Mouse (Mus musculus) hindbrain, embryonic 11.5 days (tissue): ENCODE results near the gene Hnmt. TPM values are rescaled to one million over a fixed set of nuclear protein-coding genes. Genes with fewer than 3 reads are reported as not detected.

Source experiments
- ATAC-seq: fragments of 200-750 bp; cut with Nextera tagmentation; 2 replicates; pipeline ENCODE4 v1.8.0; 2017; ENCODE audit warnings: mild to moderate bottlenecking, moderate TSS enrichment, moderate library complexity; ENCODE audit not compliant: low FRiP score
- DNase-seq: peaks from one replicate; pipeline ENCODE4 v3.0.0-alpha.2; 2015; ENCODE audit warnings: low spot score
- H3K27ac ChIP-seq: fragments of 300-500 bp; sonication (generic); 2 replicates; pipeline ENCODE4 v1.5.1; 2014; ENCODE audit warnings: mild to moderate bottlenecking, low read depth, low read length
- H3K27me3 ChIP-seq: fragments of 300-500 bp; sonication (generic); 2 replicates; pipeline ENCODE4 v1.6.1; 2014; ENCODE audit warnings: mild to moderate bottlenecking, low read length, moderate library complexity, mixed read lengths; ENCODE audit not compliant: control insufficient read depth, insufficient read depth
- H3K36me3 ChIP-seq: fragments of 300-500 bp; sonication (generic); 2 replicates; pipeline ENCODE4 v1.6.1; 2014; ENCODE audit warnings: mild to moderate bottlenecking, low read length, moderate library complexity, mixed read lengths; ENCODE audit not compliant: control insufficient read depth, insufficient read depth
- H3K4me1 ChIP-seq: fragments of 300-500 bp; sonication (generic); replicated peaks from 2 replicates; pipeline ENCODE4 v1.6.1; 2014; ENCODE audit warnings: low read length, mixed read lengths; ENCODE audit not compliant: control insufficient read depth, insufficient read depth
- H3K4me2 ChIP-seq: fragments of 300-500 bp; sonication (generic); replicated peaks from 2 replicates; pipeline ENCODE4 v1.6.1; 2014; ENCODE audit warnings: mild to moderate bottlenecking, low read depth, low read length
- H3K4me3 ChIP-seq: fragments of 300-500 bp; sonication (generic); 2 replicates; pipeline ENCODE4 v1.5.1; 2014; ENCODE audit warnings: low read depth, low read length
- H3K9ac ChIP-seq: fragments of 300-500 bp; sonication (generic); 2 replicates; pipeline ENCODE4 v1.6.1; 2014; ENCODE audit warnings: low read depth, low read length
- H3K9me3 ChIP-seq: fragments of 300-500 bp; sonication (generic); 2 replicates; pipeline ENCODE4 v1.6.1; 2016; ENCODE audit warnings: low read length; ENCODE audit not compliant: control insufficient read depth
- WGBS: fragments of 180-500 bp; shearing (Covaris S2); extraction: QIAGEN DNeasy Blood & Tissue Kit; methylation state at CpG from one replicate; pipeline ENCODE4 v1.1.7; 2014; 5-methylcytosine and 5-hydroxymethylcytosine counted together
- polyA plus RNA-seq: library from polyadenylated mRNA; unstranded; fragments of >200 nt; fragmentation: Nextera tagmentation; extraction: Ambion mirVana; gene quantifications from 2 replicates; pipeline ENCODE4 v1.2.1, GENCODE M21; 2014

Gene Hnmt
- 1.0 and 1.6 TPM in 2 replicates for polyA plus RNA-seq

GRCm38 (mm10) chr2:24049344-24049990 is at the start of gene Hnmt:
Hnmt (minus strand) TSS chr2:24049394.
- H3K27me3 ChIP-seq, result no peaks in the 10 kb centered on the region
- no peak for ATAC-seq
- peak; percentile 8 for DNase-seq
- peak within 1 kb of the TSS; percentile 38 for H3K4me2 ChIP-seq
- 56% methylated on average over 7 of the region's 7 CpGs for WGBS
- no peaks in the 10 kb centered on the region for H3K36me3 ChIP-seq
- no peaks in the 10 kb centered on the region for H3K4me1 ChIP-seq
- no peaks in the 10 kb centered on the region for H3K9me3 ChIP-seq
- H3K9ac ChIP-seq, result no peak within 1 kb of the TSS
- no peak within 1 kb of the TSS for H3K27ac ChIP-seq
- peak within 1 kb of the TSS; percentile 23 for H3K4me3 ChIP-seq

DNA sequence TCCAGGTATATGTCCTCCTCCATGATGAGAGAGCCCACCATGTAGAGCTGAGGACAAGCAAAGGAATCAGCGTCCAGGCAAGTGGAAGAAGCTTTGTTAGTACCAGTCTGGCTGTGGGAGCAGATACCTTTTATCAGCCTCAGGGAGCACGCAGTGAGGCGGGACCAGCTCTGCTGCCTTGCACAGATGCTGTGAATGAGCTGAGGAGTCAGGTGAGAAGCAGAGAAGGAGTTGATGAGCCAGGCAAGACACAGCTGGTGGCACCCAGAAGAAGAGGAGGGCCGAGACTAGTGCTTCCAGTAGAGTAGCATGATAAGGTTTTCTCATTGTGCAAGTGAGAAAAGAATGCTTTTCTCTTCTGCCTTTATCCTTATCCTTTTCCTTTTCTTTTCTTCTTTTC is 47.3 kb upstream of the Hnmt start, which contains the start of gene Tbpl2:
Gene Tbpl2, minus strand, starts transcription at position 101 of the 400 bp plus-strand sequence.
- Histone ChIP-seq H3K4me1 (no peaks in the 10 kb centered on the region), H3K27me3 (no peaks in the 10 kb centered on the region), H3K9ac (no peak within 1 kb of the TSS), H3K4me3 (no peak within 1 kb of the TSS), H3K36me3 (no peaks in the 10 kb centered on the region), H3K9me3 (no peaks in the 10 kb centered on the region), H3K4me2 (no peak within 1 kb of the TSS), H3K27ac (no peak within 1 kb of the TSS)
- DNase-seq (no peak), ATAC-seq (no peak)
- WGBS, result 74% methylated on average over 4 of the region's 4 CpGs

DNA sequence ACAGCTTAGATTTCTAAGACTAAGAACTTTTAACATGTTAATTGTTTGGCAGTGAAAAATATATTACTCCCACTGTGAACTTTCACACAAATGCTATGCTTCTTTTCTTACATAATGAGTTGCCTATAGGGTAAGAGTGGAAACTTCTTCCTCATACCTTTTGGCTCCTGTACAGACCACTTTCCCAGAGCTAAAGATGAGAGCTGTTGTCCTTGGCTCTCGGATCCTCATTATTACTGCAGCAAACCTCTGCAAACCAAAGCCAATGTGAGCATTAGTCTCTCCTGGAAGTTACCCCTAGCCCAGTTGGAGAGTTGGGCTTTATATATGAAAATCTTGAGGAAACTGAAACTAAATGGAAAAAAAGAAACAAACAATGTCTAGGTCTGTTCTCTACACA is 41.7 kb upstream of the Hnmt start:
- no peak overlapping the region for H3K4me3 ChIP-seq
- ATAC-seq (no peak), DNase-seq (no peak)
- H3K36me3 ChIP-seq, result no peaks in the 10 kb centered on the region
- no peak overlapping the region for H3K27ac ChIP-seq
- H3K9me3 ChIP-seq, result no peaks in the 10 kb centered on the region
- 88% methylated on average over 1 of the region's 1 CpGs for WGBS
- no peak overlapping the region for H3K9ac ChIP-seq
- H3K4me2 ChIP-seq, result no peak overlapping the region
- H3K27me3 ChIP-seq, result no peaks in the 10 kb centered on the region
- no peaks in the 10 kb centered on the region for H3K4me1 ChIP-seq

DNA sequence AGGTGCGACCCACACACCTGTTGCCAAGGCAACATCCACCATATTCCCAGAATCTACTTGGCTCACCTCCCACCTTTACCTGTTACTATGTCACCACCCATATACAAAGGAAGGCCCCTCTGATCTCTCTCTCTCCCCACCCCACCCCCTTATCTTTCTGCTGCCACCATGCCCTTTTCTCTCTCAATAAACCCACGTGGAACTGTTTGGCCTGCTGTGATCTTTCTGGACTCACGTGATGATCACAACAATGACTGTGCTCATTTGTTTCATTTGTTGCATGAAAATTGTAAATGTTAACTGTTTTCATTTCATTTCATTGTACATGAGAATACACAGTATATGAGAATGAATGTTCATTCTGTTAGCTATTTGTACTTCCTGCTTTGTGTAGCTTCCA is 1.3 kb upstream of the Hnmt start:
- Histone ChIP-seq H3K4me2 (no peak overlapping the region), H3K27me3 (no peaks in the 10 kb centered on the region), H3K4me1 (no peaks in the 10 kb centered on the region), H3K36me3 (no peaks in the 10 kb centered on the region), H3K27ac (no peak overlapping the region), H3K4me3 (no peak overlapping the region), H3K9ac (no peak overlapping the region), H3K9me3 (no peaks in the 10 kb centered on the region)
- DNase-seq (no peak), ATAC-seq (no peak)
- WGBS, result 88% methylated on average over 3 of the region's 3 CpGs

DNA sequence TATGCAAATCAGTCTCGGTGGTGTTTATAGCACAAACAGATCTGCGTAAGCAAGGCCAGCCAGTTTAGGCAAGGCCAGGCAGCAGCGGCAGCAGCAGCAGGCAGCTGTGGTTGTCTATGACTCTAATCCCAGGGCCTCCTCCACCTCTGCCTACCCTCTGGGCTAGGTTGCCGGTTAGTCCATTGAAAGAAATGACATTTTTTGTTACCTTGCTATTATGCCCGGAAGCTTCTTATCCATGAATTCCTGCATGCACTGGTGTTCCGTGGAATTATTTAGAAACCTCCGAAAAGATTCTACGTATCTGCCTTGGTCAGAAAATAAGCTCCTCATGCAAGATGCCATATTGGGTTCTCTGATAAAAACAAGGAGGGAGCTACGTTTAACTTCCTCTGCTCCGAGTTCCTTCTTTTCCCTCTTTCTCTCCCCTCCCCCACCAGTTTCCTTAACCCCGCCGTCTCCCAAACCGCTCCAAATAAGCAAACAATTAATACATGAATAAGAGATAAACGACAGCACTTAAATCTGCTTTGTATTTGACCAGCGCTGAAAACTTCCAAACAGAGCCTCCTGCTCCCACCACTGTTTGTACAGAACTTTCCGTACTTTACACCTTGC is 605 bp downstream of the Hnmt start:
- WGBS, result 18% methylated on average over 16 of the region's 16 CpGs
- Histone ChIP-seq H3K27ac (no peak overlapping the region), H3K9ac (no peak overlapping the region), H3K9me3 (no peaks in the 10 kb centered on the region), H3K4me2 (peak overlapping the region; percentile 38), H3K27me3 (no peaks in the 10 kb centered on the region), H3K4me3 (peak overlapping the region; percentile 23), H3K4me1 (no peaks in the 10 kb centered on the region), H3K36me3 (no peaks in the 10 kb centered on the region)
- peak; percentile 54 for DNase-seq
- peak; percentile 85 for ATAC-seq

DNA sequence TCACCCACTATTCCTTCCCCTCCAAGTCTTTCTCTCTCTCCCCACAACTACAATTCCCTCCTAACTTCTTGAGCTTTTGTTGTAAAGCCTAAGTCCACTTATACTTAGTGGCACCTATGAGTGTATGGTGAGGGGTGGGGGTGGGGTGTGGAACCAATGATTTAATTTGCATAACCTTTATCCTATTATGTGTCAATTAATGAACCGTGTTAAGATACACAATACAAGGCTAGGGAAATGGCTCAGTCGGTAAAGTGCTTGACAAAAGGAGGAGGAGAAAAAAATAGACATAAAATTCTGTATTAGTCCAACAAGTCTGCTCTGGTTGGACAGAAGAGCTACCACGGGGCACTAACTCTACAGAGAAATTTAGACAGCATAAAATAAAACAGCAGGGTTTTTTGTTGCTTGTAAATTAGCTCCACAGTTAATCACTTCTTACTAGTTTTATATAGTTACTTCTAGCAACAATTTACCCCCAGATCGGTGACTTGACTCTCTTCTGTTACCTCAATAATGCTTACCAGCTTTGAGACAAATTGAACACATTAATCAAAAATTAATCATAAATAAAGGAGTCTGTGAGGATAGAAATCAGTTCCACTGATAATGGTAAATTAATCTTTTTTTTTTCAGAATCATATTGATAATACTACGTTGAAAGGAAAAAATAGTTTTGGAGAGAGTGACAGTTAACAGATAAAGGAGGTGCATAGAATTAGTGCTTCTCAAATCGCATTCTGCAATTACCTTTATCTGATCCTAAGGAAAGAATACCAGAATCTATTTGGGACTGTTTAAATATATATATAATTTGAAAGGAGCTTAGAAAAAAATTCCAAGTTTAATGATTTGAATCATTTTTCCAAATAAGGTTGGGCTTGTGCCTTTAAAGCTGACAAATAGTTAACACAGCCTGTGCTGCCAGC is 1.4 kb downstream of the Hnmt start:
- Histone ChIP-seq H3K4me1 (no peaks in the 10 kb centered on the region), H3K27me3 (no peaks in the 10 kb centered on the region), H3K27ac (no peak overlapping the region), H3K4me3 (peak overlapping the region; percentile 23), H3K9me3 (no peaks in the 10 kb centered on the region), H3K9ac (no peak overlapping the region), H3K4me2 (peak overlapping the region; percentile 38), H3K36me3 (no peaks in the 10 kb centered on the region)
- ATAC-seq (peak; percentile 88), DNase-seq (peak; percentile 21)
- WGBS, result 41% methylated on average over 6 of the region's 6 CpGs

- Histone ChIP-seq H3K27ac (no peak overlapping the region), H3K36me3 (no peaks in the 10 kb centered on the region), H3K4me1 (no peaks in the 10 kb centered on the region), H3K4me2 (no peak overlapping the region), H3K9ac (no peak overlapping the region), H3K9me3 (no peaks in the 10 kb centered on the region), H3K27me3 (no peaks in the 10 kb centered on the region), H3K4me3 (no peak overlapping the region)
- WGBS, result 92% methylated on average over 1 of the region's 1 CpGs
- no peak for ATAC-seq
- no peak for DNase-seq
Observed at GRCm38 (mm10) chr2:24042901-24043300, 6.3 kb downstream of the Hnmt start.

DNA sequence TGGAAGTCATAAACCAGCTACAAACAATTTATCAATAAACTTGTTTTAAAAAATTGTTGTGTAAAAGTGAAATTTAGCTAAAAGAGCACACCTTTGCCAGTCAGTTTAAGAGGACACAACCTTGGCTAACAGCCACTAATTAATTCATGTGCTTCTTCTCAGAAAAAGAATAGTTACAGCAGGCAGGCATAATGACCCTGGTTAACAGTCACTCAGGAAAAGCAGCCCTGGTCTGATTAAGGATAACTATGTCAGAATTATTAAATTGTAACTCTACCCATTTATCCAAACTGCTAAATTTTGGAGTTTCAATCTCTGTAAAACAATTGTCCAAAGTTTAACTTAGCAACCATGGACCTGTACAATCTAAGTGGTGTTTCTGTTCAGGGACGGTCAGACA is 8.7 kb downstream of the Hnmt start:
- Histone ChIP-seq H3K9ac (no peak overlapping the region), H3K4me1 (no peaks in the 10 kb centered on the region), H3K4me2 (no peak overlapping the region), H3K27me3 (no peaks in the 10 kb centered on the region), H3K9me3 (no peaks in the 10 kb centered on the region), H3K27ac (no peak overlapping the region), H3K4me3 (no peak overlapping the region), H3K36me3 (no peaks in the 10 kb centered on the region)
- WGBS, result 85% methylated on average over 1 of the region's 1 CpGs
- DNase-seq (no peak), ATAC-seq (no peak)
